Mouse (Mus musculus): ENCODE data around the gene 4930524B15Rik. TPM values are rescaled to one million over a fixed set of nuclear protein-coding genes. Genes with fewer than 3 reads are reported as not detected.

The 4930524B15Rik gene
- polyA plus RNA-seq, 1 experiment: not detected

GRCm38 (mm10) chr11:31940898-31941639 is 24.3 kb upstream of the 4930524B15Rik start:
- Histone ChIP-seq H3K9ac (ENCODE audit: low read depth, poor library complexity, severe bottlenecking) (no peak overlapping the region), H3K36me3 (ENCODE audit: control insufficient read depth, insufficient read depth, low read length, poor library complexity, severe bottlenecking) (no peaks in the 10 kb centered on the region)

GRCm38 (mm10) chr11:31941640-31942638 is 23.5 kb upstream of the 4930524B15Rik start:
- Histone ChIP-seq H3K27ac (ENCODE audit: insufficient read depth, low read length) (no peak overlapping the region), H3K9ac (ENCODE audit: low read depth, poor library complexity, severe bottlenecking) (no peak overlapping the region), H3K4me1 (ENCODE audit: control insufficient read depth, insufficient read depth, low read length) (no peaks in the 10 kb centered on the region), H3K9me3 (replicated peaks; ENCODE audit: control insufficient read depth, insufficient read depth, low read length, poor library complexity, severe bottlenecking) (no peaks in the 10 kb centered on the region), H3K36me3 (ENCODE audit: control insufficient read depth, insufficient read depth, low read length, poor library complexity, severe bottlenecking) (no peaks in the 10 kb centered on the region), H3K27me3 (ENCODE audit: control insufficient read depth, insufficient read depth, low read length, poor library complexity, severe bottlenecking) (no peaks in the 10 kb centered on the region), H3K4me3 (ENCODE audit: low read depth, low read length) (no peak overlapping the region)
- TF ChIP-seq POLR2A (IDR thresholded peaks at IDR 0.05; ENCODE audit: insufficient read depth, low read length) (no peak), CTCF (IDR thresholded peaks at IDR 0.05; ENCODE audit: low read depth, low read length) (peak; percentile 47), EP300 (IDR thresholded peaks at IDR 0.05; ENCODE audit: insufficient read depth, low read depth, low read length) (no peak)

More at GRCm38 (mm10) chr11:31940898-31941639, 24.3 kb upstream of the 4930524B15Rik start:
- no peak overlapping the region for H3K27ac ChIP-seq (ENCODE audit: insufficient read depth, low read length)
- no peak for TF ChIP-seq EP300 (IDR thresholded peaks at IDR 0.05; ENCODE audit: insufficient read depth, low read depth, low read length)
- no peak for TF ChIP-seq CTCF (IDR thresholded peaks at IDR 0.05; ENCODE audit: low read depth, low read length)
- no peaks in the 10 kb centered on the region for H3K9me3 ChIP-seq (replicated peaks; ENCODE audit: control insufficient read depth, insufficient read depth, low read length, poor library complexity, severe bottlenecking)
- H3K27me3 ChIP-seq (ENCODE audit: control insufficient read depth, insufficient read depth, low read length, poor library complexity, severe bottlenecking): no peaks in the 10 kb centered on the region
- no peak overlapping the region for H3K4me3 ChIP-seq (ENCODE audit: low read depth, low read length)
- H3K4me1 ChIP-seq (ENCODE audit: control insufficient read depth, insufficient read depth, low read length): no peaks in the 10 kb centered on the region

GRCm38 (mm10) chr11:31945471-31945870 is 19.9 kb upstream of the 4930524B15Rik start:
- H3K4me1 ChIP-seq (ENCODE audit: control insufficient read depth, insufficient read depth, low read length): no peaks in the 10 kb centered on the region
- no peak overlapping the region for H3K9ac ChIP-seq (ENCODE audit: low read depth, poor library complexity, severe bottlenecking)
- TF ChIP-seq CTCF (IDR thresholded peaks at IDR 0.05; ENCODE audit: low read depth, low read length) (no peak), POLR2A (IDR thresholded peaks at IDR 0.05; ENCODE audit: insufficient read depth, low read length) (no peak), EP300 (IDR thresholded peaks at IDR 0.05; ENCODE audit: insufficient read depth, low read depth, low read length) (no peak)
- no peaks in the 10 kb centered on the region for H3K36me3 ChIP-seq (ENCODE audit: control insufficient read depth, insufficient read depth, low read length, poor library complexity, severe bottlenecking)
- H3K9me3 ChIP-seq (replicated peaks; ENCODE audit: control insufficient read depth, insufficient read depth, low read length, poor library complexity, severe bottlenecking): no peaks in the 10 kb centered on the region
- no peak overlapping the region for H3K27ac ChIP-seq (ENCODE audit: insufficient read depth, low read length)
- no peaks in the 10 kb centered on the region for H3K27me3 ChIP-seq (ENCODE audit: control insufficient read depth, insufficient read depth, low read length, poor library complexity, severe bottlenecking)
- H3K4me3 ChIP-seq (ENCODE audit: low read depth, low read length): no peak overlapping the region

GRCm38 (mm10) chr11:31948462-31949330 is 16.7 kb upstream of the 4930524B15Rik start:
- Histone ChIP-seq H3K4me3 (ENCODE audit: low read depth, low read length) (peak overlapping the region; percentile 54), H3K27me3 (ENCODE audit: control insufficient read depth, insufficient read depth, low read length, poor library complexity, severe bottlenecking) (no peaks in the 10 kb centered on the region), H3K9me3 (replicated peaks; ENCODE audit: control insufficient read depth, insufficient read depth, low read length, poor library complexity, severe bottlenecking) (no peaks in the 10 kb centered on the region), H3K36me3 (ENCODE audit: control insufficient read depth, insufficient read depth, low read length, poor library complexity, severe bottlenecking) (no peaks in the 10 kb centered on the region), H3K27ac (ENCODE audit: insufficient read depth, low read length) (no peak overlapping the region), H3K9ac (ENCODE audit: low read depth, poor library complexity, severe bottlenecking) (no peak overlapping the region), H3K4me1 (ENCODE audit: control insufficient read depth, insufficient read depth, low read length) (peaks cover 2% of the 10 kb centered on the region)
- TF ChIP-seq EP300 (IDR thresholded peaks at IDR 0.05; ENCODE audit: insufficient read depth, low read depth, low read length): no peak
- no peak for TF ChIP-seq POLR2A (IDR thresholded peaks at IDR 0.05; ENCODE audit: insufficient read depth, low read length)
- TF ChIP-seq CTCF (IDR thresholded peaks at IDR 0.05; ENCODE audit: low read depth, low read length): no peak

GRCm38 (mm10) chr11:31949331-31949785 is 16.0 kb upstream of the 4930524B15Rik start:
- Histone ChIP-seq H3K9ac (ENCODE audit: low read depth, poor library complexity, severe bottlenecking) (no peak overlapping the region), H3K36me3 (ENCODE audit: control insufficient read depth, insufficient read depth, low read length, poor library complexity, severe bottlenecking) (no peaks in the 10 kb centered on the region), H3K27ac (ENCODE audit: insufficient read depth, low read length) (no peak overlapping the region), H3K4me1 (ENCODE audit: control insufficient read depth, insufficient read depth, low read length) (peaks cover 2% of the 10 kb centered on the region), H3K4me3 (ENCODE audit: low read depth, low read length) (peak overlapping the region; percentile 54), H3K27me3 (ENCODE audit: control insufficient read depth, insufficient read depth, low read length, poor library complexity, severe bottlenecking) (no peaks in the 10 kb centered on the region), H3K9me3 (replicated peaks; ENCODE audit: control insufficient read depth, insufficient read depth, low read length, poor library complexity, severe bottlenecking) (no peaks in the 10 kb centered on the region)
- TF ChIP-seq CTCF (IDR thresholded peaks at IDR 0.05; ENCODE audit: low read depth, low read length) (no peak), EP300 (IDR thresholded peaks at IDR 0.05; ENCODE audit: insufficient read depth, low read depth, low read length) (no peak), POLR2A (IDR thresholded peaks at IDR 0.05; ENCODE audit: insufficient read depth, low read length) (no peak)

Data from ES-Bruce4 (cell line).